Mouse (Mus musculus): ENCODE data around the gene Ifnar1.

DNA sequence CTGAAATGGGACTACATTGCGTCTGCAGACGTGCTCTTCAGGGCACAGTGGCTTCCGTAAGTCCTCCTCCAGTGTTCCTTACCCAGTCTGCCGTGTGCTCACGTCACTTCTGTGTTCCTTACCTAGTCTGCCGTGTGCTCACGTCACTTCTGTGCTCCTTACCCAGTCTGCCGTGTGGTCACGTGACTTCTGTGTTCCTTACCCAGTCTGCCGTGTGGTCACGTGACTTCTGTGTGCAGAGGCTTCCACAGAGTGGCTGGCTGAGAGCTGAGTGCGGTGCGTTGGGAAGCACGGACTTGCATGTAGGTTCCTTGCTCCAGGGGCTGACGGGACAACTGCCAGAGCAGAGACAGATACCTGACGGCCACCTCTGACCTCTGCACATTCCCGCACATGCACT lies 11.2 kb downstream of the Ifnar1 start:
- TF ChIP-seq POLR2A (IDR thresholded peaks at IDR 0.05; ENCODE audit: extremely low read depth, insufficient read depth, low read length) (no peak), CTCF (IDR thresholded peaks at IDR 0.05; ENCODE audit: extremely low read depth, insufficient read depth, low read length) (no peak)

Data from cortical plate, adult 2 months (tissue).